Mouse (Mus musculus): ENCODE data around the gene Olfr1311.
"Not testable (repeated sequence)": the region's sequence is repeated elsewhere in the genome, so short reads cannot be mapped to it uniquely, and the experiment has no call there.

Gene Olfr1311

DNA sequence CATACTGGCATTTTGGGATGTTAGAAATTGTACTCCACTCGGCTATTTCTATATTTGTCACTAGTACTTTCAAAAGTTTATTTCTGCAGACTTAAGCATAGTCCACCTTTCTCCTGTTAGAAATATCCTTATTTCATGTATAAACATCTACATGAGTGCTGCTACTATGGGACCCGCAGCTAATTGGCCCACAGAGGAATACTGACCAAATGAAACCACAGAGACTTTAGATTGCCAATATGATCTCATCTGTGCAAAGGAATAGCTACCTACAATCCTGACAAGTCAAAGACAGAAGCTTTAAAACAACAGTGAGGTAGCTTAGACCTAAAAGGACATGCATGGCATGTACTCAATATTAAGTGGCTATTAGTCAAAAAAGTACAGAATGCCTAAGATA, at the start of gene Olfr1311:
TSS of gene Olfr1311 (minus strand) at position 101 of the 400 bp plus-strand sequence.
- DNase-seq = no peak

GRCm38 (mm10) chr2:112050138-112050537, 25.9 kb upstream of the Olfr1311 start, which contains the start of gene Olfr1312:
TSS of gene Olfr1312 (minus strand) at chr2:112050238.
- no peak for DNase-seq

DNA sequence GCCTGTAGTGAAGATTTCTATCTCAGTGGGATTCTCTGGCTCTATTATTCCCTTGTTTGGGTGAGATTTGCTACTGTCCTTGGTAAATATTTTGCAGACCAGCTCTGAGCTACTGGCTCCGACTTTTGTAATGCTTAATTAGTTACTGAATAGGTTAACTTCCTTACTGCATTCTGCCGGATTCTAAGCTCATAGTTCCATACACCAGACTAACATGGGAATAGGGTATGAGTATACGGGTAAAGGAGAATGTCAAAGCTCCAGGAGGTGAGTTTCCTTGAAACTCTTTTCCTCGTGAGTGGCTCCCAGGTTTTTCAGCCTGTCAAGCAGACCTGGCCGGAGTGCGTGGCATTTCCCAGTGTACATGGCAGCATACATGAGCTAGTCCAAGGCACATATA, 2.8 kb upstream of the Olfr1311 start:
- DNase-seq = not testable (repeated sequence)

- no peak for DNase-seq
These were observed 9.3 kb downstream of the Olfr1311 start for GRCm38 (mm10) chr2:112014900-112015299.

DNA sequence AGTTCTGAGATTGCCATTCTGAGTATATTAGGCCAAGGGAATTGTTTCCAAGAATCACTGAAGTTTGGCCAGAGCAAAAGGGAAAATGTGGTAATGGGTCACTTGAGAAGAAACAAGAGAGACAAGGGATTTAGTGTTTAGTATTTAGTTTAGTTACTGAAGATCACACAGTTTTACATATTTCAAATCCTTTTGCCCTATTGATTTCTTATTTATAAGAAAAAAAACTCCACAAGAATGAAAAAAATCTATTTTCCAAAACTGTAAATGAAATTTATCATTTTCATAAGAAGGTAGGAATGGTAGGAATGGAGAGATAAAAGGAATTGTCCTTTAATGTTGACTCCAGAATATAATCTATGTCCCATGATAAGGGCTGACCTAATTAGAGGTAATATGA, 11.6 kb downstream of the Olfr1311 start, which contains the start of gene Olfr1310:
TSS of gene Olfr1310 (minus strand) at position 101 of the 400 bp plus-strand sequence.
- DNase-seq = no peak

DNA sequence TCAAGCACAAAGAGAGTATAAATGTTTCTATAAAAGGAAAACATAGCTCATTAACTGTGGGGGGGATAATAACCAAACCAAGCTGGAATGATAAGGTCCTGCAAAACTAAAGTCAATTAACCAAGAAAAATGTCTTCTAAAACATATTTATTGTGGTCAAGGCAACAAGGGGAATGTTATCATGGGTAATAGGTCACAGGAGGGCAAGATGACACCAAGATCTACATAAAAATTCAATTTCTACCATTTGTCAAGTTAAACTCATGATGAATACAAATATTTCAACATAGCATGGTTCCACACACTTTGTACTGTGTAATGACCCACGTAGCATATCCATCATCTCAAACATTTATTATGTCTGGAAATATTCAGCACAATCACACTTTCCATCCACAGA, 34.0 kb downstream of the Olfr1311 start, which contains the start of gene Olfr1309:
TSS of gene Olfr1309 (minus strand) at position 101 of the 400 bp plus-strand sequence.
- DNase-seq = no peak

All from lung, postnatal 4 days (tissue).